Mouse (Mus musculus): ENCODE results near the gene Eif2b5.

Eif2b5 gene

GRCm38 (mm10) chr16:20490581-20490980 is 8.0 kb upstream of the Eif2b5 start:
- no peak for DNase-seq (ENCODE audit: low read depth)

DNA sequence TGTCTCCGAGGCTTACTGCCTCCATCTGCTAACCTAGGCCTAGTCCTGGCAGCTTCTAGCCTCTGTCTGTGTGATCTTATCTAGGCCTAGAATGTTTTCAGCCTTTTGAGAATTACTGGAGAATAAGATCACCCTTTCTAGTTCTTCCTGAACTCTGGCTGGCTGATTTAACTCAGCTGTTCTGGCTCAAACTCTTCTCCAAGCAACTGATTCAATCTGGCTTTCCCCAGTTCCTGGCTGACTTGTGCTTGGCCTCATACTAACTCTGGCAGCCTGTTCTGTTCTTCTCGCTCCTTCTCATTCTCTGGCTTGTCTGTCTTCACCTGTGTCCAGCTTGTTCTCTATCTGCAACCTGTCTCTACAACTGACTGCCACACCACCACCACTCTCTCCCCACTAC is 7.3 kb upstream of the Eif2b5 start:
- DNase-seq (ENCODE audit: low read depth) = no peak

DNA sequence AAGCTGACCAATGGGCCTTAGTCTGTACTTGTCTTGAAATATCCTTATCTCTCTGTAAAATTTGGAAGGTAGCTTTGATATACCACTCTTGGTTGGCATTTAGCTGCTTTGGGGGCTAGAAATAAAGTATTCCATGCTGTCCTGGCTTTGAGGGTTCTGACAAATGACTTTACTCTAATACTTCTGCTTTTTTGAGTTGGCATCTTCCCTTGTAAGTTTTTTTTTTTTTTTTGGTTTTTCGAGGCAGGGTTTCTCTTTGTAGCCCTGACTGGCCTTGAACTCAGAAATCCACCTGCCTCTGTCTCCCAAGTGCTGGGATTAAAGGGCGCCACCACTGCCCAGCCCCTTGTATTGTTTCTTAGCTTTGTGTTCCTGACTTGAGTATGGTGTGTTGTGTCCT is 5.2 kb upstream of the Eif2b5 start:
- no peak for DNase-seq (ENCODE audit: low read depth)

DNA sequence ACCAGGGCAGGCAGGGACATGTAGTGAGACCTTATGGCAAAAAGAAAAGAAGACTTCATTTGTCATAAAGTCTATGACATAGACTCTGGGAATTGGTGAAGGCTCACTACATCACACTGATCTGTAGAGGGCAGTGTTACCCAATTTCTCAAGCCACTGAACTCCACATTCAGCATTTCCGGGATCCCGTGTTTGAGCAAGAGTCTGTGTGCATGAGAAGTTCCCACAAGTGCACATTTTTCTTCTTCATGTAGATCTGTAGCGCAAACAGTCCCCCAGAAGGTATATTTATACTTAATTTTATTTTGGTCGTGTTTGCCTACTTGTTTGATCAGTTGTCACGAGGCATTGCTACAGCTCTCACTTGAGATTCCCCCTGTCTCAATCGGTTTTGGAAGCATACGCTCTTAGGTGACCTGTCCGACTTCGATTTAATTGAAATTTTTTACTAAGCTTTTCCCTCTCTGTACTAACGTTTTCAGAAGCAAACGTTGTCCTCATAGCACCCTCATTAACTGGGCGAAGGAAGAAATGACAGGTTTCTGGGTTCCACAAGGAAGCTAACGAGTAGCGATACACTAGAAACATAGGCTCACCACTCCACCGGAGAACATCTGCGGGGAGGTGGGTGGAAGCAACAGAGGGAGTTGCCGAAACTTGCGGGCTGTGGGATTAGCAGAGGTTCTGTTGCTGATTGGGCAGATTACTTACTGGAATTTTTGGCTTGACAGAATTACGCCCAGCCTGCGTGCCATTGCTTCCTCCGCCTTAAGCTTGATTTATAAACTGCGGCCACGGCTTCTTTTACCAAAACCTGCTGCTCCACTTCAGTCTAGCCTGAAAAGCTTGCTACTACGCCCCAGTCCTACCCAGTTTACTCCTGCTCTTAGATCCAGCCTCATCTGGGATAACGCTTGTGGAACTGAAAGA is 1.7 kb upstream of the Eif2b5 start:
- DNase-seq (ENCODE audit: low read depth) = peak; percentile 91

DNA sequence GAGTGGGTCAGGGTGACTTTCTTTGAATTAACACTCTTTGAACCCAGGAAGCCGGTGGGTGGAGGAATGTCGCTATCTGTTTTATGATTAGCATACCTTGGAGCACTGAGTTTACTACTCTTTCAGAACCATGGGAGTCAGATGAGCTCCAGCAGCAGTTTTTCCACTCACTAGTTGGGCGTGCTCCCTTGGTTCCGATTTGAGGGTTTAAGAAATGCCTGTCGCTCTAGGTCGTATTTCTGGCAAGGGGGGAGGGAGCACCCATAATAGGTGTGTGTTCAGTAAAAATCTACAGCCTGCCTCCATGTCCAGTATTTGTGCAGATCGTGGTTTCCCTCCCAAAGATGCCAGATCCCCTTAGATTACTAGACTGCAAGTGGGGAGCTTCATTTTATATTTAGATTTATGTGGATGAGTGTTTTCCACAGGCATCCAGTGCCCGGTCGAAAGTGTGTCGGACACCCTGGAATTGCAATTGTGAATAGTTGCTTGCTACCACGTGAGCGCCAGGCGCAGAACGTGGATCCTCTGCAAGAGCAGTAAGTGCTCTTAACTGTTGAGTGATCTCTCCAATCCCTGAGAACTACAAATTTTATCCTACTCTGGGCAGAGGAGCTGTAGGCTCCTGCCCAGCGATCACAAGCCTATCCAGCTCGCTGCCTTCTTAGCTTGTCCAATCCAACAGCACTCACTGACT is 489 bp upstream of the Eif2b5 start:
- DNase-seq (ENCODE audit: low read depth) = no peak

DNA sequence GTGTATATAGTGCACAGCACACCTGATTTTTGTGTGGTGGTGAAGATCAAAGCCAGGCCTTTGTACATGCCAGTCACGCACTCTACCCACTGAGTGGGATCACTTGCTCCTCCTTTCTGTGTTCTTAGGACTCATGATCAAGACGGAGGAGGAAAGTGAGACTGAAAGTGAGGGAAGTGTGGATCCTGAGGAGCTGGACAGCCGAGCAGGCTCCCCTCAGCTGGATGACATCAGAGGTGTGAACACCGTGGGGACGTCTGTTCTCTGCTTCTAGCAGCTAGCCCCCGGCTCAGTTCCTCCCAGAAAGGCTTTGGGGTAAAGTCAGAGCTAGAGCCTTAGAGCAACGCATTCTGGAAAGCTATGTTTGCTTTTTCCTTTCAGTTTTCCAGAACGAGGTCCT is 7.4 kb downstream of the Eif2b5 start:
- no peak for DNase-seq (ENCODE audit: low read depth)

GRCm38 (mm10) chr16:20509349-20509748 is 10.7 kb downstream of the Eif2b5 start:
- DNase-seq (ENCODE audit: low read depth) = peak; percentile 39

DNA sequence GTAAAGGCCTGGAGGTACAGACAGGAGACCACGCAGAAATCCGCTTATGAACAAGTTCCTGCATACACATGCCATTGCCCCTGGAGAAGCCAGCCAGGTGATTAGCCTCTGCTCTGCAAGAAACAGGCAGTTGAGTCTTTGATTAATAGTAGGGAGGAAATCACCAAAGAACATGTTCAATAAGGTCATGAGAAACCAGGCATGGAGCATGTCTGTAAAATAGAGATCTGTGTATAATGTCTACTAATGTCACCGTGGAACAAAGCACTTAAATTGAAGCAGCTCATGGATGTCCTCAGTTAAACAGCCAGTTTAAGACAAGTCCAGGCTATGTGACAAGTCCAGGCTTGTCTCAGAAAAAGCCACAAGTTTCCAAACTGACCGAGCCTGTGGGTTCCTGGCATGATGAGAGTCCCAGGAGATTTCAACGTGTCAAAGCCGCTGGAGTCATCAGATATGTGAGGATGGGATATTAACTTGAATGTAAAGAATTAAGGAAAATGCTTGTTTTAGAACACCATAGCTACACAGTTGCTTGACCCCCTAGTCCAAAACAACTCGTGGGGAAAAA is 12.7 kb downstream of the Eif2b5 start:
- DNase-seq (ENCODE audit: low read depth) = no peak

GRCm38 (mm10) chr16:20516032-20516431 is 17.4 kb downstream of the Eif2b5 start:
- no peak for DNase-seq (ENCODE audit: low read depth)

DNA sequence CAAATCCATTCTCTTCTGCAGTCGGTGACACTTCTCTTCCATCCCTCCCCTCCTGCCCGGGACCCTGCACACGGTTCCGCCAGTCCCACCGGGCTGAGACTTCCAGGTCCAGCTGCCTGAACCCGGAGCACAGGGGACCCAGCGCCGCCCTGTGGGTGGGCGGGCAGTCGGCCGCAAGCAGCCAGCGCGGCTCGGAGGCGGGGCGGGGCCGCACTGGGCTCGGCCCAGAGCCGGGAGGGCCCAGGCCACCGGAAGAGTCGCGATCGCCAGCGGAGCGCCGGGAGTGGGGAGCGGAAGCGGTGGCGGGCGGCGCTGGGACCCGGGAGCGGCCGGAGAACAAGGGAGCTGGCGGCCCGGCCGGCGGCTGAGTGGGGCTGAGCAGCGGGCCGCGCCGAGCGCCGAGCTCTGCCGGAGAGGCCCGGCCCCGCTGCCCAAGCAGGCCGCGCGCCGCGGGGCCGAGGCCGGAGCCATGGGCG is 18.1 kb downstream of the Eif2b5 start, which contains the start of gene Dvl3:
TSS of gene Dvl3 (plus strand) at position 257 of the 476 bp plus-strand sequence.
- peak; percentile 83 for DNase-seq (ENCODE audit: low read depth)

- peak; percentile 57 for DNase-seq (ENCODE audit: low read depth)
Measured at GRCm38 (mm10) chr16:20517216-20517615, 18.6 kb downstream of the Eif2b5 start.

DNA sequence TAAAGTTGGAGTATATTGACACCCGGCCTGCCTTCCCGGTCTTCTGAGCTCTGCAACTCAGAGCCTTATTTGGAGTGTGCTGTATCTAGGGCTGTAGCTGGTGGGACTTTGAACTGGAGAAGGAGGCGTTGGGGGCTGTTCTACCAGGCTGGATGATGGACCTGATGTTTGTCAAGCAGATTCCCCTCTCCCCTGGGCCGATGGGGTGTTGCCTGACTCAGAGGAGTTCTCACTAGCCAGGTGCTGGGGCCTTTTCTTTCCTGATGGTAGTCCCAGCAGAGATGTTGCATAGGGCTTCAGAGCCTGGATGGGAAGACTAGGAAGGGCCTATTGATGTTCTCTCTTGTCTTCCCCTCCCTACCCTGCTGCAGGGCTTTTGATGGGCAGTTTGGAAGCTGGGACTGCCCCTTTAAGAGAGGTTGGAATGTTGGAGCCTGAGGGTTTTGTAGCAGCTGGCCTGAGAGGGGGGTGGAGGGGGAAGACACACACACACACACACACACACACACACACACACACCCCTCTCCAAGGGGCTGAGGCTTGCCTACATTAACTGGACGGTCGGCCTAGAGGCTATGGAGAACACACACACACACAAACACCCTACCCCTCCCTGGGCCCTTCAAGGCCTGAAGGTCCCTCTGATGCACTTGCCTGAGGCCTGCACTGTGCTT is 19.2 kb downstream of the Eif2b5 start:
- peak; percentile 38 for DNase-seq (ENCODE audit: low read depth)

- DNase-seq (ENCODE audit: low read depth) = no peak
Measured at GRCm38 (mm10) chr16:20523886-20524285, 25.3 kb downstream of the Eif2b5 start.

GRCm38 (mm10) chr16:20528779-20529178 is 30.2 kb downstream of the Eif2b5 start:
- no peak for DNase-seq (ENCODE audit: low read depth)

DNA sequence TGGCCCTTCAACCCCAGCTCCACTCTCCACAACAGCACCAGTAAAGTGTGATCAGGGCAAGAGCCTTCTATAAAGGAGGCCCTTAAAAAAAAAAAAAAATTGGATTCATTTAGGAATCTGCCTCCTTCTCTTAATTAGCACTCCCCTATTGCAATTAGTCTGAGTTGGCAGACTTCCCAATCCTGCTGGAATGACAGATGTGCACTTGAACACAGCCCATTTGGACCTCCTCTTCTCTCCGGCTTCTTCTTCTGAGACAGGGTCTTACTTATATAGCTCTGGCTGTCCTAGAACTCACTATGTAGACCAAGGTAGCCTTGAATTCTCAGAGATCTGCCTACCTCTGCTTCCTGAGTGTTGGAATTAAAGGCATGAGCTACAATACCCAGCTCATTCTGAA is 30.8 kb downstream of the Eif2b5 start:
- DNase-seq (ENCODE audit: low read depth) = no peak

- no peak for DNase-seq (ENCODE audit: low read depth)
Measured at GRCm38 (mm10) chr16:20530941-20531340, 32.3 kb downstream of the Eif2b5 start.

DNA sequence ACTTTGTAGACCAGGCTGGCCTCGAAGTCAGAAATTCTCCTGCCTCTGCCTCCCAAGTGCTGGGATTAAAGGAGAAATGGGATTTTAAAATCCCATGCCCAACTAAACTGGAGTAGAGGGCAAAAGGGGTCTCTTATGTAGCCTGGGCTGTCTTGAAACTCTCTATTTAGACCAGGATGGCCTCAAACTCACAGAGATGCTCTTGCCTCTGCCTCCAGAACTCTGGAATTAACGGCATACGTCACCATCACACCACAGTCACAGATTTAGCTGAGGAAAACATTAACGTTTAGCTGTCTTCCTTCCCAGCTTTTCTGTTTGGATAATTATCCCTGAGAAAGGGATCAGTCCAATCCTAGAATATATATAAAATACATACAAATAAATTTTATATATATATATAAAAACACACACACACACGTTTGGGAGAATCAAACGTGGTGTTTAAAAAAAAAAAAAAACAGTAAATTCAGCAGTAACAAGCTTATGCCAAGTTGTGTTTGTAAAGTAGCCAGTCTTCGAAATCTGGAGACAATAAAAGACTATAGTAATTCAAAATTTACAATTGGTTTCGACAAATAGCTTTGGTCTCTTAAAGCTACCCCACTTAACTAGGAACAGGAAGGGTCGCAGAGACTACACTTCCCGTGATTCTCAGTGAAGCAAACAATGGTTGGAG is 36.1 kb downstream of the Eif2b5 start:
- DNase-seq (ENCODE audit: low read depth) = no peak

- peak; percentile 98 for DNase-seq (ENCODE audit: low read depth)
Measured at GRCm38 (mm10) chr16:20535296-20536080, 36.9 kb downstream of the Eif2b5 start, which contains the start of gene Ap2m1. TSS of gene Ap2m1 (plus strand) at chr16:20535478.

DNA sequence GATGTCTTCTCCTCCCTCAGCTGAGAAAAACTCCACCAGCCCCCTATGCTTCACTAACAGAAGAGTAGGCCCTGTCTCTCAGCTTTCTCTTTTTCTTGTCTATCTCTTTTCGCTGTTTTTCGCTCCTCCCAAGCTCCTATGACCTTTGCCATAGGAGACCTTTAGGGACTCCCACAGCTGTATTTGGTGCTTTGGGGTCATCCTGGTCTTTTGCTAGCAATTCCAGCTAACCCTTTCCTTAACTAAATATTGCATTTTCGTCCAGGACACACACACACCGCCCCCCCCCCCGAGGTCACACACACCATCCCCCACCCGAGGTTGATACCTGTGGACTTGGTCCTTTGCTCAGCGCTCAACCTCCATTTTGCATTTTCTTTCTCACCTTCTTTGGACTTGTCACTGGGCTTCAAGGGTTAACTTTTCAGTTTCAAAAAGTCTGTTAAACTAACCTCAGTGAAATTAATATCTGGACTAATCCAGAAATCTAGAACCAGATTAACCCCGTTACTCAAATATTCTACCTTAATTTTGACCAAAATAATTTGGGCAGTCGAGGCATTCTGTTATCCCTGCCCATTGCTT is 37.6 kb downstream of the Eif2b5 start:
- DNase-seq (ENCODE audit: low read depth) = no peak

GRCm38 (mm10) chr16:20537071-20537471 is 38.5 kb downstream of the Eif2b5 start:
- no peak for DNase-seq (ENCODE audit: low read depth)

Data from induced T-regulatory cell, adult 2 months (primary cell).